Mouse (Mus musculus) thymus, adult 2 months (tissue): ENCODE results near the gene Zbtb3.

Experiments
- CTCF ChIP-seq: fragments of 200-500 bp; IDR thresholded peaks from 2 replicates; pipeline ENCODE4 v1.5.1; 2012; ENCODE audit warnings: mild to moderate bottlenecking, control low read depth, low read length, moderate library complexity, borderline replicate concordance; ENCODE audit not compliant: control insufficient read depth, poor library complexity, insufficient read depth; ENCODE audit errors: extremely low read depth
- POLR2A ChIP-seq: fragments of 200-500 bp; IDR thresholded peaks from 2 replicates; pipeline ENCODE4 v1.6.1; 2012; ENCODE audit warnings: mild to moderate bottlenecking, low read length, control low read depth, moderate library complexity; ENCODE audit not compliant: control insufficient read depth, poor library complexity, insufficient read depth; ENCODE audit errors: extremely low read depth

GRCm38 (mm10) chr19:8818801-8819595 is 16.6 kb downstream of the Zbtb3 start, which contains the start of gene Ttc9c:
- TF ChIP-seq CTCF (no peak), POLR2A (peak; percentile 73)
